In genomic region chr7:127875627-127876001, GRCm38 (mm10) we compare ENCODE assay signal across 1 mouse cellular context.
A peak's percentile ranks its signal among the peaks of the same experiment; 100 is the strongest.
TF ChIP-seq lines count a peak whose summit lies in the region.

No protein-coding gene starts in this region.

TF ChIP-seq in CH12.LX, 34 proteins besides CTCF, POLR2A, EP300 and RAD21 (continued from another document):
- 0 out of 2 replicates have a peak, but pooled peaks have one; percentile 24 for TF ChIP-seq ELF1 (IDR thresholded peaks at IDR 0.05; ENCODE audit: low read depth, low read length)
- peak; percentile 41; the same call in 1 of the 2 replicates for TF ChIP-seq NRF1 (IDR thresholded peaks at IDR 0.05; ENCODE audit: low read depth, low read length)
- TF ChIP-seq TCF12 (IDR thresholded peaks at IDR 0.05; ENCODE audit: low read depth, low read length), result 0 out of 2 replicates have a peak, but pooled peaks have one; percentile 12
- no peak for TF ChIP-seq USF2 (conservative IDR thresholded peaks at IDR 0.05; ENCODE audit: low read depth, low read length)
- TF ChIP-seq SIN3A (IDR thresholded peaks at IDR 0.05; ENCODE audit: low read length), result peak; percentile 92
- peak; percentile 31; the same call in 1 of the 2 replicates for TF ChIP-seq MEF2A (IDR thresholded peaks at IDR 0.05; ENCODE audit: borderline replicate concordance, low read depth, low read length)
- TF ChIP-seq TBP (conservative IDR thresholded peaks at IDR 0.05; ENCODE audit: low read depth, low read length), result 0 out of 2 replicates have a peak, but pooled peaks have one; percentile 33
